31 mouse cellular contexts compared by ENCODE assay signal in the genomic region with DNA sequence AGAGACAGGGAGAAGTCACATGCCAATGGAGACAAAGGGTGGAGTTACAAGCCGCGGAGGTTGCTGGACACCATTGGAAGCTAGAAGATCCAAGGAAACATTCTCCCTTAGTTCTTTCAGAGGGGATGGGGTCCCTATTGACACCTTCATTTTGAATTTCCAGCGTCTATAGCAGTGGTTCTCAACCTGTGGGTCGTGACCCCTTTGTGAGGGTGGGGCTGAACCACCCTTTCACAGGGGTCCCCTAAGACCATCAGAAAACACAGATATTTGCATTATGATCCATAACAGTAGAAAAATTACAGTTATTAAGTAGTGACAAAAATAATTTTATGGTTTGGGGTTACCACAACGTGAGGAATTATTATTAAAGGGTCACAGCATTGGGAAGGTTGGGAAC.
"Had no signal": no experiment of that assay in that cellular context is flagged by ENCODE, and none has a peak within 500 bp of the region (broad histone marks: within the 10 kb centered on the region; RNA-seq: fewer than 3 reads in every experiment).

No protein-coding gene starts in this region.

- H3K9ac ChIP-seq: limb, embryonic 12.5 days; limb, embryonic 13.5 days; limb, embryonic 15.5 days; liver, embryonic 12.5 days; liver, embryonic 13.5 days; liver, embryonic 14.5 days; liver, embryonic 15.5 days; liver, postnatal 0 days; lung, embryonic 14.5 days; lung, embryonic 15.5 days; midbrain, embryonic 12.5 days; midbrain, embryonic 13.5 days; midbrain, embryonic 15.5 days; neural tube, embryonic 12.5 days had no signal

- H3K4me3 ChIP-seq: left cerebral cortex, adult 2 months; limb, embryonic 10.5 days; limb, embryonic 12.5 days; limb, embryonic 13.5 days; limb, embryonic 15.5 days; liver, embryonic 12.5 days; liver, embryonic 13.5 days; liver, embryonic 15.5 days; lung, embryonic 15.5 days; megakaryocyte, embryonic 14.5 days; midbrain, embryonic 12.5 days; midbrain, embryonic 13.5 days; midbrain, embryonic 15.5 days; myocyte; neural tube, embryonic 12.5 days had no signal

- H3K4me2 ChIP-seq: limb, embryonic 12.5 days; limb, embryonic 13.5 days; limb, embryonic 15.5 days; liver, embryonic 11.5 days; liver, embryonic 12.5 days; liver, embryonic 13.5 days; liver, embryonic 15.5 days; lung, embryonic 14.5 days; lung, embryonic 15.5 days; midbrain, embryonic 12.5 days; midbrain, embryonic 13.5 days; midbrain, embryonic 15.5 days; neural tube, embryonic 12.5 days had no signal

- ATAC-seq: liver, embryonic 12.5 days; liver, postnatal 0 days; lung, postnatal 0 days; midbrain, embryonic 13.5 days; midbrain, embryonic 15.5 days; midbrain, embryonic 16.5 days had no signal

- H3K36me3 ChIP-seq: limb, embryonic 10.5 days; limb, embryonic 12.5 days; limb, embryonic 13.5 days; limb, embryonic 15.5 days; liver, embryonic 12.5 days; liver, embryonic 13.5 days; liver, embryonic 15.5 days; lung, embryonic 15.5 days; midbrain, embryonic 12.5 days; midbrain, embryonic 13.5 days; midbrain, embryonic 15.5 days; neural tube, embryonic 12.5 days had no signal

- H3K4me1 ChIP-seq: limb, embryonic 15.5 days; liver, embryonic 12.5 days; liver, embryonic 13.5 days; liver, embryonic 15.5 days; lung, embryonic 15.5 days; midbrain, embryonic 12.5 days; midbrain, embryonic 13.5 days; neural tube, embryonic 12.5 days had no signal

- H3K9me3 ChIP-seq: limb, embryonic 10.5 days; limb, embryonic 12.5 days; limb, embryonic 13.5 days; limb, embryonic 15.5 days; liver, embryonic 12.5 days; liver, embryonic 13.5 days; liver, embryonic 15.5 days; lung, embryonic 15.5 days; megakaryocyte, embryonic 14.5 days; midbrain, embryonic 12.5 days; midbrain, embryonic 13.5 days; midbrain, embryonic 15.5 days; neural tube, embryonic 12.5 days had no signal

- H3K27me3 ChIP-seq: limb, embryonic 13.5 days; limb, embryonic 15.5 days; liver, embryonic 12.5 days; liver, embryonic 13.5 days; liver, embryonic 15.5 days; lung, embryonic 15.5 days; megakaryocyte, embryonic 14.5 days; midbrain, embryonic 12.5 days; midbrain, embryonic 13.5 days; midbrain, embryonic 15.5 days; neural tube, embryonic 12.5 days had no signal

- H3K27ac ChIP-seq: left cerebral cortex, adult 2 months; limb, embryonic 10.5 days; limb, embryonic 12.5 days; limb, embryonic 13.5 days; limb, embryonic 15.5 days; liver, embryonic 12.5 days; liver, embryonic 13.5 days; liver, embryonic 14.5 days; liver, embryonic 15.5 days; lung, embryonic 15.5 days; macrophage; midbrain, embryonic 12.5 days; midbrain, embryonic 13.5 days; midbrain, embryonic 15.5 days; neural tube, embryonic 12.5 days had no signal

- DNase-seq: left cerebral cortex, postnatal 4 days; liver; liver, embryonic 13.5 days; liver, postnatal 0 days; lung, adult 18-20 months; lung, adult 2 months; lung, embryonic 14.5 days; lung, postnatal 10 days; lung, postnatal 14 days; lung, postnatal 36 days; lung, postnatal 4 days; midbrain, embryonic 14.5 days had no signal
